Mouse (Mus musculus) embryo, embryonic 11.5 days (tissue): ENCODE measurements at regions not wholly inside any gene's neighbourhood (a gene's known extent, or its start where the extent isn't known, plus 50 kb on each side); places are given as distances from the start of the nearest gene placed in this dataset.

ENCODE experiments used
- DNase-seq: peaks from one replicate; pipeline ENCODE4 v3.0.0-alpha.2; 2012; ENCODE audit warnings: low read depth, low spot score

GRCm38 (mm10) chr2:61245526-61245925, 282.5 kb upstream of the Rbms1 start:
- no peak for DNase-seq

GRCm38 (mm10) chr2:61221676-61222075, 258.7 kb upstream of the Rbms1 start:
- DNase-seq = no peak

- no peak for DNase-seq
Measured at GRCm38 (mm10) chr2:61221157-61221556, 258.2 kb upstream of the Rbms1 start.

DNA sequence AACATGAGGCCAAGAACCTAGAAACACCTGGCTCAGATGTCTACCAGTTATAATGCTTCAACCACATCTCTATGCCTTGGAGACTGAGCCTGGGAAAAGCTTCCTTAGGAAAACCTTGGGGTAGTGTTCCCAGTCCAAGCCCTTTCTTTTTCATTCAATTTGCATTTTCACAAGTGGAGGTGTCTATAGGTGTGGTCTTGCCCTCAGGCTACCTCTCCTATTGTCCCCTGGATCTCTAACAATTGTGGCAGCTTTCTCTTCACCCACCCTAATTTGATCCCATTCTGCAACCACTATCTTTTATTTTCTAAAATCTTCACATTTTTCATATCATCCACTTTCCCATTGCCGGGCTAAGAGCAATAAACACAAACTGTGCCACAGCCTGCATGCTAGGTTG, 251.0 kb upstream of the Rbms1 start:
- no peak for DNase-seq

DNA sequence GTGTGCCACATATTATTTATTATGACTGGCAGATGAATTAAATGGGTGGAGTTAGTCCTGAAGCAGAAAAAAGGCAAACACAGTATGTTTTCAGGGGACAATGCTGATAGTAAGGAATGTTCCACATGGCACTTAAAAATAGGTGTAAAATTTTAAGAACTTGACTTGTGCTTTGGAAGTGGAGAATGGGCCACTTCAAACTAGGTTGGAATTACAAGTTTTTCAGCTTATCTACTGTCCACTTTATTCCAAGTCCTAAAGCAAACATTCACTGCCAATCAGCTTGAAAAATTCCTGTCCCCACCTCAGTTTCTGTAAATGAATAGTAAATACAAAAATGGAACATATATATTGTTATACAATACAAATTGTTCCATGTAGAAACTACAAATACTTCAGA, 238.4 kb upstream of the Rbms1 start:
- no peak for DNase-seq

DNA sequence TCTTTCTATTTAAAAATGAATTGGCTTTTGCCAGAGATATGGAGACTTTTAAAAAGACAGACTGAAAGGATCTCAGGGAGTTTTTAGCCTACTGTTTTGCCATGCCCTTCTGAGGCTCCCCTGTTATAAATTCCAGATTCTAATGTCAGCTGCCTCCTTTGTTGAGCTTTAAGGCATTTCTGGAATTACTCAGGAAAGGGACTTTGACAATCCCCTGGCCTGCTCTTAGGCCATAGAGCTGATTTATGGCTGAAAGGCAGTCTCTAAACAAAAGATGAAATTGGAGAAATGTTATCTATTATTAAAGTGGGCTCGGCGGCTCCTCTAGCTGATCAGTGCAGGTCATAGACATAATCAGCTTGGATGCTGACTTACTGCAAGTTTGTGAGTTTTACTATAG, 231.0 kb upstream of the Rbms1 start:
- DNase-seq = no peak

DNA sequence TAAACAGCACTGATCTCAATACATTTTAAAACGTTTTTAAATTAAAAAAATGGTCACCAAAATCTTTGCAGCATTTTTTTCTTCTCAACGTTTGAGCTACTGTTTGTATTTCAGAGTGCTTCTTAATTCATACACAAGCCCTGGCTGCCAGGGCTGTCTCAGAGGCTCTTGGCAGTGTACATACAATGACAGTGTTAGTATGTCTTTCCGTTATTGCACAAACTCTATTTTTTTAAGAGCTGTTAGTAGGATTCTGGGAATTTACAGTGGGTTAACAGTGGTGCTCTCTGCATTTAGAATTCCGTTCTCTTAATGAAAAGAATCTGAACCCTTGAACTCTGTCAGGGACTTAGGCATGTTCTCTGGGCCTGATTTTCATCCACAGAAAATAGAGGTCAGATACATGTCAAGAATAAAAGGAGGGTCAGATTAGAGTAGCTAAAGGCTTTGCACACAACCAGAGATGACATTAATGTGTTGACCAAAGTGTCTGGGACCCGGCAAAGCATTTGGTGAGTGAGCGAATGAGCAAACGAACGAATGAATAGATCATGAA, 219.5 kb upstream of the Rbms1 start:
- DNase-seq = no peak

DNA sequence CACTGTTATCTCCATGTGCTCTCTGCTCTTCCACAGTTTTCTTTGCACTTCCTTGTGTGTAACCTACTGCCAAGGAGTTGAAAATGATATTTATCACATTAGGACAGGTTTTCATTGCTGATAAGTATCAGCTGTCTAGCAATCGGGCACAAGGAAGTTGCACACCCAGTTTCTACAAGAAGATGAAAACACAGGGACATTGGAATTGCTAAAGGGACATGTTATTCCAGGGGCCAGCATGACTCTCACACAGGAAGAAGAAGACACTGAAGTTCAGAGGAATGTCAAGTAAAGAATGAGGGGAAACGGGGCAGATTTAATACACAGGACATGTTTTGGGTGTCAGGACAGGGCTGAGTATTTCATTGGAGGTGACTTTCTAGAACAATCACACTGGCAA, 214.8 kb upstream of the Rbms1 start:
- no peak for DNase-seq

GRCm38 (mm10) chr2:61176807-61177206, 213.8 kb upstream of the Rbms1 start:
- DNase-seq = no peak

- no peak for DNase-seq
Measured at GRCm38 (mm10) chr2:61173581-61173980, 210.6 kb upstream of the Rbms1 start.

GRCm38 (mm10) chr2:61161336-61161735, 198.3 kb upstream of the Rbms1 start:
- DNase-seq = no peak

DNA sequence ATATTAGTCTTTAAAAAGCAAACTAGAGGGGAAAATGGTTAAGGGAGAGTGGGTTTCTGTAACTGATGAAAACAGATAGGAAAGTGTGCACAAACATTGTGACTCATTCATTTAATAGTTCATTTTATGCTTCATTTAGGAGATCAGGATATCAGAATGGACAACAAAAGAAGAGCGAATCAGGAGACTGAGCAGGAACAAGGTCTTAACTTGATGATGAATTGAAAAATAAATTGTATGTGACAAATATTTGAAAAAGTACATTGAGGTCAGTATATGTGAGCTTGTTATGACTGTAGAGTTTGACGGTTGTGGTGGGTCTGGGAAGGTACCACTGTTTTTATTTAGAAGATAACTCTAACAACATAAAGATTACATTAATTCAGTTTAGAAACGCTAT, 196.8 kb upstream of the Rbms1 start:
- no peak for DNase-seq

GRCm38 (mm10) chr2:61138998-61139631, 176.1 kb upstream of the Rbms1 start:
- peak; percentile 41 for DNase-seq

GRCm38 (mm10) chr2:61138625-61138997, 175.6 kb upstream of the Rbms1 start:
- DNase-seq = no peak

DNA sequence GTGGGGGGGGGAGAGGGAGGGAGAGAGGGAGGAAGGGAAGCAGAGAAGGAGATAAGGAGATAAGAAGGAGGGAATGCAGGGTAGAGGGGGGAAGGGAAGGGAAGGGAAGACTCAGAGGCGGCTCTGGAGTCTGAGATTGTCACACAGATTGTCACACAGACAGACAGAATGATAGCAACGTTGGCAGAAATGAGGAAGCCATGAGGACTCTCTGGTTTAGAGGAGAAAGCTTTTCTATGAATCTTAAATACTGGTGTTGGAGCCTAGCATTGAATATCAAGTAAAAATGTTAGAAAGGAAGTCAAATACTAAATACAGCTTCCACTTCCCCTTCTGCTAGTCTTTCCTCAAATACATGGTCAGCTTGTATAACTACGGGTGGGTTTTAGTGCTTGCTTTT, 174.4 kb upstream of the Rbms1 start:
- DNase-seq = no peak

- no peak for DNase-seq
Measured at GRCm38 (mm10) chr2:61136926-61137325, 173.9 kb upstream of the Rbms1 start.

GRCm38 (mm10) chr2:61123046-61123806, 160.2 kb upstream of the Rbms1 start:
- no peak for DNase-seq

GRCm38 (mm10) chr2:61121281-61121680, 158.3 kb upstream of the Rbms1 start:
- DNase-seq = no peak

GRCm38 (mm10) chr2:61114620-61115019, 151.6 kb upstream of the Rbms1 start:
- DNase-seq = no peak

DNA sequence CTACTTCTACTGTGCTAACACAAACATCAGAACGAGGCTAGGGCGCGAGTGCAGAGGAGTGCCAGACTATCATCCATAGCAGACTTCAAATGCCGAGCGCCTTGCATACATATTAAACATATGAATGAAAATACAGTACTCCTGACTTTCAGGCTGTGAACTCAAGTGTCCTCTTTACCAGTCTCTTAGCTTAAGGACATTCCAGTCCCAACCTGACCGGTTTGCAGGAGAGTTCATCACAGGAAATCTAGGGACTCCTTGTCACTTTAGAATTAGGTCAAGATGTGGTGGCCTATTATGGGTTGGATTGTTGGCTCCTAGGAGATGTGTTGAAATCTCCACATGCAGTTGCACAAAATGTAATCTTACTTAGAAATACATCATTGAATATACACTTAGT, 150.9 kb upstream of the Rbms1 start:
- no peak for DNase-seq

- no peak for DNase-seq
Measured at GRCm38 (mm10) chr2:61110591-61110990, 147.6 kb upstream of the Rbms1 start.

DNA sequence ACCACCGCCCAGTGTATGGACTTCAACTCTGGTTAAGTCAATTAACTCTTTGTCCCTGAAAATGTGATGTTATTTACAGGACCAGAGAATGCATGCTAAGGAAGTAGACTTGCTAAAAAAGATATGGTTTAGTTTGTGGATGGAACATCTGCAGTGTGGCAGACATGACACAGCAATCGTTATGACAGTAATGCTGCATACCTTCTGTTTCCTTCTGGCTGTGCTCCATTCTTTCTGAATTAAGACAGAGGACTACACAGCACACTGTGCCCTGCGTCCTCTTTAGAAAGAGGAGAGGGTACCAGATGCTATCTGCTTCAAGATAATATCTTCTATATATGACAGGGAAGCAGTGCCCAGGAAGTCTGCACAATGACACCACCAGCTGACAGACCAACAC, 146.6 kb upstream of the Rbms1 start:
- no peak for DNase-seq

GRCm38 (mm10) chr2:61105169-61105568, 142.2 kb upstream of the Rbms1 start:
- DNase-seq = no peak
